Mouse (Mus musculus) bone marrow, adult 2 months (tissue): ENCODE data around the gene Gen1.

ENCODE experiments used
- CTCF ChIP-seq: fragments of 200-500 bp; IDR thresholded peaks from 2 replicates; pipeline ENCODE4 v1.5.1; 2011; ENCODE audit warnings: low read length, control low read depth; ENCODE audit not compliant: control insufficient read depth, insufficient read depth
- POLR2A ChIP-seq: fragments of 200-500 bp; IDR thresholded peaks from 2 replicates; pipeline ENCODE4 v1.6.1; 2011; ENCODE audit warnings: low read depth, mild to moderate bottlenecking, control low read depth, low read length, borderline replicate concordance; ENCODE audit not compliant: control insufficient read depth

GRCm38 (mm10) chr12:11277207-11277606, 11.6 kb upstream of the Gen1 start:
- no peak for TF ChIP-seq CTCF
- TF ChIP-seq POLR2A: no peak
